Mouse (Mus musculus) olfactory bulb, adult 2 months (tissue): ENCODE measurements around the gene Carmil3. TPM values are rescaled to one million over a fixed set of nuclear protein-coding genes. Genes with fewer than 3 reads are reported as not detected.
A peak's percentile ranks its signal among the peaks of the same experiment; 100 is the strongest.

Source experiments
- H3K27ac ChIP-seq: fragments of 200-500 bp; 2 replicates; pipeline ENCODE4 v1.5.1; 2012; ENCODE audit warnings: low read depth, low read length; ENCODE audit not compliant: insufficient read depth
- H3K4me1 ChIP-seq: fragments of 200-500 bp; 2 replicates; pipeline ENCODE4 v1.6.1; 2012; ENCODE audit warnings: low read length; ENCODE audit not compliant: control insufficient read depth, insufficient read depth
- H3K4me3 ChIP-seq: fragments of 200-500 bp; 2 replicates; pipeline ENCODE4 v1.5.1; 2012; ENCODE audit warnings: mild to moderate bottlenecking, low read depth, low read length, moderate library complexity; ENCODE audit not compliant: insufficient read depth
- CTCF ChIP-seq: fragments of 200-500 bp; IDR thresholded peaks from 2 replicates; pipeline ENCODE4 v1.5.1; 2012; ENCODE audit warnings: low read depth, mild to moderate bottlenecking, low read length, moderate library complexity; ENCODE audit not compliant: insufficient read depth
- POLR2A ChIP-seq: fragments of 200-500 bp; IDR thresholded peaks from 2 replicates; pipeline ENCODE4 v1.6.1; 2012; ENCODE audit warnings: mild to moderate bottlenecking, low read depth, low read length, moderate library complexity; ENCODE audit not compliant: insufficient read depth
- WGBS: fragments of 180-500 bp; shearing (Covaris S2); methylation state at CpG from one replicate; pipeline ENCODE4 v1.1.7; 2018; 5-methylcytosine and 5-hydroxymethylcytosine counted together
- polyA plus RNA-seq: library from polyadenylated mRNA; stranded (reverse); fragments of >200 nt; gene quantifications from 2 replicates; pipeline ENCODE4 v1.2.4, GENCODE M21; 2012; ENCODE audit warnings: low replicate concordance; ENCODE audit not compliant: missing spikeins, insufficient read depth, insufficient read length

The Carmil3 gene
- polyA plus RNA-seq, 1 experiment = not detected

GRCm38 (mm10) chr14:55510125-55510731, 19.8 kb downstream of the Carmil3 start, which contains the start of gene Cpne6:
TSS of gene Cpne6 (plus strand) at chr14:55510445.
- peak within 1 kb of the TSS; percentile 55 for H3K4me3 ChIP-seq
- peak; percentile 55 for TF ChIP-seq POLR2A
- no peak for TF ChIP-seq CTCF
- 30% methylated on average over 22 of the region's 22 CpGs for WGBS
- H3K27ac ChIP-seq = peak within 1 kb of the TSS; percentile 94
- H3K4me1 ChIP-seq = peaks cover 36% of the 10 kb centered on the region

DNA sequence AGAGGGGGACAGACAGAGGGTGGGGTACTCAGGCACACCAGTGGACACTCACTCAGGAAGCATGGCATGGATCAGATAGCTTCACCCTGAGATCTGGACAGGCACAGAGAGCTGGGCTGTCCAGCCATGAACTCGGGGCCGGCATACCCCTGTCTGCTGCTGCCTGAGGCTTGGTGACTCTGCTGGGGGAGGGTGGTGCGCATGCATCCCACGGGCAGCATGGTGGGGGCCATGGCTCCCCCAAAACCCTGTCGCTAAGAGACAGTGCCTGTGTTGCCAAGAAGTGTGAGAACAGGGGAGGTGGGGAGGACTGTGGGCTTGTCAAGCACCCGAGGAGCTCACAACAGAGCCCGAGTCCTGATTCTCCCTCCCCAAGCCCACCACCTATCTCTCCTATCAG, 20.6 kb downstream of the Carmil3 start:
- WGBS = 15% methylated on average over 7 of the region's 7 CpGs
- peak overlapping the region; percentile 55 for H3K4me3 ChIP-seq
- H3K27ac ChIP-seq = peak overlapping the region; percentile 94
- TF ChIP-seq POLR2A (0 out of 2 replicates have a peak, but pooled peaks have one; percentile 15), CTCF (no peak)
- H3K4me1 ChIP-seq = peaks cover 34% of the 10 kb centered on the region

DNA sequence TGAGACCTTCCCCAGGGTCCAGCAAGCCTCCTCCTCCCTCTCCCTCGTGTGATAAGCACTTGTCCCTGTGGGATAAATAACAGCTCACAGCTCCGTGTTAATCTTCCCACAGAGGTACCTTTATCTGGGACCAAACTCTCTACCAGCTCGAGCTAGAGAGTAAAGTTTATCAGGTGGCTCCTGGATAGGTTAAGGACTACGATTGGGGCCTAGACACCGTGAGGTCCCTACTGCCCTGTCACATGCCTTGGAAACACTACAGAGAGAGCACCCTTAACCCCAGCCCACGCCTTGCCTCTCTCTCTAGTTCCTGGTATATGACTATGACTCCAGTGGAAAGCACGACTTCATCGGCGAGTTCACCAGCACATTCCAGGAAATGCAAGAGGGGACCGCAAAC, 23.5 kb downstream of the Carmil3 start:
- Histone ChIP-seq H3K4me3 (peak overlapping the region; percentile 36), H3K27ac (peak overlapping the region; percentile 29; the same call in 1 of the 2 replicates), H3K4me1 (peaks cover 39% of the 10 kb centered on the region)
- 57% methylated on average over 10 of the region's 10 CpGs for WGBS
- no peak for TF ChIP-seq CTCF
- no peak for TF ChIP-seq POLR2A

GRCm38 (mm10) chr14:55515846-55516245, 25.4 kb downstream of the Carmil3 start:
- Histone ChIP-seq H3K27ac (0 out of 2 replicates have a peak overlapping the region, but pooled peaks have one; percentile 74), H3K4me3 (peak overlapping the region; percentile 16), H3K4me1 (peaks cover 39% of the 10 kb centered on the region)
- 67% methylated on average over 4 of the region's 4 CpGs for WGBS
- TF ChIP-seq POLR2A (no peak), CTCF (no peak)

DNA sequence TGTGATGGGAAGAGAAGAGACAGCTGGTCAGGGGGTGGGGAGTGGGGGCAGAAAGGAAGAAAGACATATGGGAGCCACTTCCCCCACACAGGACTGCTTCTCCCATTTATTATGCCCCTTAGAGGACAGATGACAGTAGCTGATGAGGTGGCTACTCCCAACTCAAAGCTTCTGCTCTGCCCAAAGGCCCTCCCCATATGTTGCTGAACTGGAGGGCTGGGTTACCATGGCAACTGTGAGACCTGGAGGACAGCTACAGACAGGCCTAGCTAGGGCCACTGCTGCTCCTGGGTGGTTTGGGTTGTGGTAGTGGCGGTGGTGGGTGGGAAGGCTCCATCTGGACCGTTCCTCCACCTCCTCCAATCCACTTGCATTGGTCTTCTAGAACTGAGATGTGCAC, 28.4 kb downstream of the Carmil3 start:
- WGBS = 63% methylated on average over 2 of the region's 2 CpGs
- TF ChIP-seq POLR2A = no peak
- TF ChIP-seq CTCF = no peak
- Histone ChIP-seq H3K4me1 (peaks cover 30% of the 10 kb centered on the region), H3K27ac (0 out of 2 replicates have a peak overlapping the region, but pooled peaks have one; percentile 5), H3K4me3 (no peak overlapping the region)

GRCm38 (mm10) chr14:55519604-55520003, 29.2 kb downstream of the Carmil3 start:
- TF ChIP-seq CTCF (no peak), POLR2A (no peak)
- no peak overlapping the region; the same call in 1 of the 2 replicates for H3K27ac ChIP-seq
- H3K4me3 ChIP-seq = no peak overlapping the region
- peaks cover 30% of the 10 kb centered on the region for H3K4me1 ChIP-seq
- WGBS = 52% methylated on average over 4 of the region's 4 CpGs

GRCm38 (mm10) chr14:55520451-55521361, 30.3 kb downstream of the Carmil3 start:
- WGBS = 2% methylated on average over 61 of the region's 61 CpGs
- peak overlapping the region; percentile 3 for H3K27ac ChIP-seq
- peak overlapping the region; percentile 51 for H3K4me3 ChIP-seq
- TF ChIP-seq CTCF (no peak), POLR2A (no peak)
- H3K4me1 ChIP-seq = peaks cover 30% of the 10 kb centered on the region

DNA sequence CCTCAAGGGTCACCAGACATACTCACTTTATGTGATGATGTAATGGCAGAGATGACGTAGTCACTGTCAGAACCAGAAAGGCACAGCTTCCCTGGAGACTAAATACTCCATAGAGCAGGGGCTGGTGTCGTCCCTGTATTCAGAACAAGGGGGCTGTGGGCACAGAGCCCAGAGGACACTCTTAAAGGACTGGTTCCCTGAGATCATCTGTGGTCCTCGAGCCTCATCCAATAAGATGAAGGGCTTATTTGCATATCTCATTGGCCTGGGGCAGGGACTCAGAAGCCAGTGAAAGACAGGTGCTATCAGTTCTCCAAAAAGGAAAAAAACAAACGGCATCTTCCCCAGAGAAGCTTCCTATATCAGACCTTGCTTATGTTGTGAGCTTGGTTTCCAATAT, 33.6 kb downstream of the Carmil3 start:
- Histone ChIP-seq H3K4me1 (peaks cover 11% of the 10 kb centered on the region), H3K4me3 (no peak overlapping the region), H3K27ac (no peak overlapping the region)
- TF ChIP-seq POLR2A (no peak), CTCF (no peak)
- WGBS = 69% methylated on average over 4 of the region's 4 CpGs

DNA sequence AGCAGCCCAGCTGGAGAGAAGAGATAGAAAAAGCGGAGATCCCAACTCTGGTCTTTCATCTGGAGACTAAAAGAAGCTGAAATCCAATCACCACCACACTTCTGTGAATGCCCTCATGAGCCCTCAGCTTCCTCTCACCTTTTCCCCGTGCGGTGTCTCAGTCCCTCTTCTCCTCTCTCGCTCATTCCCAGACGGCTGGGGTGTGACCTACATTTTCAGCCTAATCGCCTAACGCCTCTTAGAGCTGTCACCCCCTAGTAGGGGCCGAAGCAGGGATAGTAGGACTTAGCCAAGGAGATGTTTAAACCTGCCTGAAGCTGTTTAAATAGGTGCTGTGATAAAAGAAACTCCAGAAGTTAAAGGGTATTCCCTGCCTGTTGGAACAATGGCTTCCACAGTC, 34.3 kb downstream of the Carmil3 start, which contains the start of gene Nrl:
Gene Nrl, minus strand, starts transcription at position 197 of the 400 bp plus-strand sequence.
- TF ChIP-seq POLR2A (no peak), CTCF (no peak)
- 52% methylated on average over 8 of the region's 8 CpGs for WGBS
- Histone ChIP-seq H3K4me3 (no peak within 1 kb of the TSS), H3K27ac (no peak within 1 kb of the TSS), H3K4me1 (peaks cover 10% of the 10 kb centered on the region)
